Mouse (Mus musculus): ENCODE measurements around the gene Rps3. TPM values are rescaled to one million over a fixed set of nuclear protein-coding genes. Genes with fewer than 3 reads are reported as not detected.
A peak's percentile ranks its signal among the peaks of the same experiment; 100 is the strongest.

Gene Rps3
- polyA plus RNA-seq (2011; ENCODE audit: insufficient read length, low read depth, missing spikeins), result 1,504 and 1,592 TPM in 2 replicates

DNA sequence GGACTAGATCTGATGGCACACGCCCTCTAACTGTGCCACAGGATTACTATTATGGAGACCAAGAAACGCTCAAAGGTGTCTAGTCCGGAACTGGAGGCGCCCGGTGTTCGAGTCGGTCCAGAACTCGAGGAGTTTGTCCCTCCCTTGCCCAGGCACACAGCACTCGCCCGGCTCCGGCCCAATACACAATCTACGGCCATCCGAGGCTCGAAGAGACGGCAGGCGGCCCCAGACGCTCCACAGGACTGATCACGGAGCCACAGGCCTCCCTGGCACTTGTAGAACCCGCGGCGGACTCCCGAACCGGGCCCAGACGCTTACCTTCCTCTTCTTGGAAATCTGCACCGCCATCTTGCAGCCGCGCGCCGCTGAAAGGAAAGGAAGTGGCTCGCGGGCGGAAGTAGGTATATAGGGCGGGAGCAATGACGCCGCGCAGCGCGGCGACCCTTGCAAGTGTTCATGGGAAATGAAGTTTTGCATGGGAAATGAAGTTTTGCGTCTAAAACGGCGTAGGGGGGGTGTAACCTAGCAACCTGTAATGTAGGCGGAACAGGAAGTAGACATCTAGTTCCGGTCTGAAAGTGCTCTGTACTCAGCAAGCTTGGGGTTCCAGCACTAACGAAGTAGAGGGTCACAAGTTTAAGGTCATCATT lies at the start of gene Rps3:
Gene Rps3, minus strand, starts transcription at position 468 of the 653 bp plus-strand sequence.
- no peak for TF ChIP-seq CTCF (IDR thresholded peaks at IDR 0.05; ENCODE audit: borderline replicate concordance, insufficient read depth, low read length)
- TF ChIP-seq POLR2A (IDR thresholded peaks at IDR 0.05; ENCODE audit: low read depth, low read length), result peak; percentile 85
- H3K4me1 ChIP-seq (ENCODE audit: control insufficient read depth, insufficient read depth, low read length), result peaks cover 14% of the 10 kb centered on the region
- H3K27ac ChIP-seq (ENCODE audit: insufficient read depth, low read length), result peak within 1 kb of the TSS; percentile 66
- H3K4me3 ChIP-seq (ENCODE audit: insufficient read depth, low read length), result peak within 1 kb of the TSS; percentile 100

DNA sequence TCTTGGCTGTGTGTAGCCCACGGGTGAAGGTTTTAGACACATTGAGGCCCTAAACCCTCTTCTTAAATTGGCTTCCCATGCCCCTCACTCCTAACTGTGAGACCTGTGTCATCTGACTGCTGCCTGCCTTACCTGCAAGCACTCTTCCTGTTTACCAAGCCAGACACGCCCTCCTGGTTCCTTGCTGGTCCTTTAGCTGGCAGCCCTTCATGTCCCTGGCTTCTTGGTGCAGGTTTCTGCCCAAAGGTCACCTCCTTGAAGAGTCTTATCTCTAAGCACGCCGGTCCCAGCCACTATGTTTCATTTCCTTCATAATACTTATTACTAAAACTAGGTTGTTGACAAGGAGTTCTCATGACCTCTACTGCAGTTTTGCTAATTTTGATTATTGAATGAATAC lies 49.0 kb upstream of the Rps3 start:
- no peak for TF ChIP-seq POLR2A (IDR thresholded peaks at IDR 0.05; ENCODE audit: low read depth, low read length)
- no peak for TF ChIP-seq CTCF (IDR thresholded peaks at IDR 0.05; ENCODE audit: borderline replicate concordance, insufficient read depth, low read length)
- no peak overlapping the region for H3K27ac ChIP-seq (ENCODE audit: insufficient read depth, low read length)
- 0 out of 2 replicates have a peak, but pooled peaks cover 4% of the 10 kb centered on the region for H3K4me1 ChIP-seq (ENCODE audit: control insufficient read depth, insufficient read depth, low read length)
- H3K4me3 ChIP-seq (ENCODE audit: insufficient read depth, low read length), result no peak overlapping the region

DNA sequence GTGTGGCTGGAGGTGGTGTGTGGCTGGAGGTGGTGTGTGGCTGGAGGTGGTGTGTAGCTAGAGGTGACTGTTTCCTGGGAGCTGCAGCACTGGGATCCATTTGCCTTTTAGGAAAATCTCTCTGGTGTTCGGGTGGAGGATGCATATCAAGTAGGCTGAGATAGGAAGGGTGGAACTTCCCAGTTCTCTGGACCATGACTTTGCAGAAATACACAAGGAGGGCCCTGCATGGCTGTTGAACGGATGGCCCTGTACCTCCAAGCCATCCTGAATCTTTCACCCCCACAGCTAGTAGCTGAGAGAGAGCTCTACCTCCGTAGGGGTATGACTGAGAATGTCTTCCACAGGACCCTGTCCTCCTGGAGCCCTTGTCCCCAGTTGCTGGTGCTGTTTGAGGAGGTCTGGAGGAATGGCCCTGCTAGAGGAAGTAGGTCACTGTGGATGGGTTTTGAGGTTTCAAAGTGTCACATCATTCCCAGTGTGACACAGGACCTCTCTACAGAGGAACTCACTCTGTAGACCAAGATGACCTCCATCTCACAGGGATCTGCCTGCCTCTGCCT lies 48.0 kb upstream of the Rps3 start:
- TF ChIP-seq CTCF (IDR thresholded peaks at IDR 0.05; ENCODE audit: borderline replicate concordance, insufficient read depth, low read length) (no peak), POLR2A (IDR thresholded peaks at IDR 0.05; ENCODE audit: low read depth, low read length) (no peak)
- 0 out of 2 replicates have a peak, but pooled peaks cover 4% of the 10 kb centered on the region for H3K4me1 ChIP-seq (ENCODE audit: control insufficient read depth, insufficient read depth, low read length)
- H3K27ac ChIP-seq (ENCODE audit: insufficient read depth, low read length), result no peak overlapping the region
- no peak overlapping the region for H3K4me3 ChIP-seq (ENCODE audit: insufficient read depth, low read length)

DNA sequence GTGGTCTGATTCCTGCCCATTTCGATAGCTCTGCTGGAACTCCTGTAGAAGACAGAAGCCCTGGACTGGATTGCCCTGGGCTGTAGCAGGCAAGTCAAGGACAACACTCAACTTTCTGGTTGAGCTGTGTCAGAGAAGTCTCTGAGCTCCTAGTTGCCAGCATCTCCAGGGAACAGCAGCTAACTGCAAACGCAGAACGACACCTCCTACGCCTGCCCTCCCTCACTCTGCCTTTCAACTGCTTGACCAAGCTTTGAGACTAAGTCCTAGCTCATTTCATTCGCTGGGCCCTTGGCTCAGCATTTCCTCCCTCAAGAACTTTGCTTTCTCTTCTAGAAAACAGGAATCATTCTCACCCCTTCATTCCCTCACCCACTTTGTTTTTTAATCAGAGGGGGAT lies 45.9 kb upstream of the Rps3 start:
- no peak overlapping the region for H3K4me3 ChIP-seq (ENCODE audit: insufficient read depth, low read length)
- no peak for TF ChIP-seq CTCF (IDR thresholded peaks at IDR 0.05; ENCODE audit: borderline replicate concordance, insufficient read depth, low read length)
- no peak for TF ChIP-seq POLR2A (IDR thresholded peaks at IDR 0.05; ENCODE audit: low read depth, low read length)
- no peaks in the 10 kb centered on the region for H3K4me1 ChIP-seq (ENCODE audit: control insufficient read depth, insufficient read depth, low read length)
- no peak overlapping the region for H3K27ac ChIP-seq (ENCODE audit: insufficient read depth, low read length)

DNA sequence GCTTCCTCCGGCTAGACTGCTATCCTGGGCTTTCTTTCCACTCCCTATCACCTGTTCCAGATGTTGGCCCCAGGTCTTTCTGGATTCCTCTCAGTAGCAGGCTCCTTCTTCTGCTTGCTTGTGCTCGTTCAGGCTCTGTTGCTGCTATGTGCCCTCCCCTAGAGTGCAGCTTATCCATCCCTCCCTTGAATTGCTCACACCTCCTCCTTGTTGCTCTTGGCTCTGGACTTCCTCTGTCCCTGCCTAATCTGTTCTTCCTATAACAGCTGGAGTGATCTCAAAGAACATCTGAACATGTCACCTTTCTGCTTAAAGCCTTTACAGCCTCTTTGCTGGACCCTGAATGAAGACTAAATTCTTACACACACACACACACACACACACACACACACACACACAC lies 45.0 kb upstream of the Rps3 start:
- H3K27ac ChIP-seq (ENCODE audit: insufficient read depth, low read length), result no peak overlapping the region
- TF ChIP-seq CTCF (IDR thresholded peaks at IDR 0.05; ENCODE audit: borderline replicate concordance, insufficient read depth, low read length) (no peak), POLR2A (IDR thresholded peaks at IDR 0.05; ENCODE audit: low read depth, low read length) (no peak)
- no peak overlapping the region for H3K4me3 ChIP-seq (ENCODE audit: insufficient read depth, low read length)
- H3K4me1 ChIP-seq (ENCODE audit: control insufficient read depth, insufficient read depth, low read length), result no peaks in the 10 kb centered on the region

DNA sequence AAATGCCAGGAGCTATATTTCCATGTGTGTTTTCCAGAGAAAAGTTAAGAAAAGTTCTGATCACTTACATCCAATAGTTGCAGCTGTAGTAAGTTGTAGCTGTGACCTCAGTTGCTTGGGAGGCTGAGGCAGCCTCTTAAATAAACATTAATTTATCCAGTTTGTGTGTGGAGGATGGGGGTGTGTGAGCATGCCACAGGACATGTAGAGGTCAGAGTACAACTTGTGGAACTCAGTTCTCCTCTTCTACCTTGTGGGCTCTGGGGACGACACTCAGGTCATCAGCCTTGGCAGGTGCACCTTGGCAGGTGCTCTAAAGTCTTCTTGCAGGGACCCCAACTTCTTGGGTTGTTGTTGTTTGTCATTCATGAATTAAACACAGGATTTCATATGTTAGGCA lies 40.3 kb upstream of the Rps3 start:
- Histone ChIP-seq H3K4me3 (ENCODE audit: insufficient read depth, low read length) (no peak overlapping the region), H3K4me1 (ENCODE audit: control insufficient read depth, insufficient read depth, low read length) (no peaks in the 10 kb centered on the region), H3K27ac (ENCODE audit: insufficient read depth, low read length) (no peak overlapping the region)
- TF ChIP-seq CTCF (IDR thresholded peaks at IDR 0.05; ENCODE audit: borderline replicate concordance, insufficient read depth, low read length) (no peak), POLR2A (IDR thresholded peaks at IDR 0.05; ENCODE audit: low read depth, low read length) (no peak)

DNA sequence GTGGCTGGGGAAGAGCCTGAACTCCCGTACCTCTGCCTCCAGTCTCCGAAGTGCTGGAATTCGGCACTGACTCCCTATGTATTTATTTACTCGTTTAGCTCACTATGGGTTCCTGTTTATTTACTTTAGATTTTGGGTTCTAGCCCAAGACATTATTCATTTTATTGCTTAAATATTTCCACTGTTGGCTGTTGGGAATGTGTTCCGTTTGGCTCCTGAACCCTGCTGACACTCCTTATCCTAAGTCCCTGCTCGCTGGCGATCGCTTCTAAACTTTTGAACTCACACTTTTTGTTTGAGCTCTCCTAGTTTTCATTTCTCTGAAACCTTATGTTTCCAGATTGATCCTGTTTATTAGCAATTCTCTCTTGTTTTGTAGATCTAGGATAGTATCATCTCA lies 39.6 kb upstream of the Rps3 start:
- Histone ChIP-seq H3K27ac (ENCODE audit: insufficient read depth, low read length) (no peak overlapping the region), H3K4me3 (ENCODE audit: insufficient read depth, low read length) (no peak overlapping the region), H3K4me1 (ENCODE audit: control insufficient read depth, insufficient read depth, low read length) (no peaks in the 10 kb centered on the region; the same call in 1 of the 2 replicates)
- TF ChIP-seq POLR2A (IDR thresholded peaks at IDR 0.05; ENCODE audit: low read depth, low read length), result no peak
- TF ChIP-seq CTCF (IDR thresholded peaks at IDR 0.05; ENCODE audit: borderline replicate concordance, insufficient read depth, low read length), result no peak

DNA sequence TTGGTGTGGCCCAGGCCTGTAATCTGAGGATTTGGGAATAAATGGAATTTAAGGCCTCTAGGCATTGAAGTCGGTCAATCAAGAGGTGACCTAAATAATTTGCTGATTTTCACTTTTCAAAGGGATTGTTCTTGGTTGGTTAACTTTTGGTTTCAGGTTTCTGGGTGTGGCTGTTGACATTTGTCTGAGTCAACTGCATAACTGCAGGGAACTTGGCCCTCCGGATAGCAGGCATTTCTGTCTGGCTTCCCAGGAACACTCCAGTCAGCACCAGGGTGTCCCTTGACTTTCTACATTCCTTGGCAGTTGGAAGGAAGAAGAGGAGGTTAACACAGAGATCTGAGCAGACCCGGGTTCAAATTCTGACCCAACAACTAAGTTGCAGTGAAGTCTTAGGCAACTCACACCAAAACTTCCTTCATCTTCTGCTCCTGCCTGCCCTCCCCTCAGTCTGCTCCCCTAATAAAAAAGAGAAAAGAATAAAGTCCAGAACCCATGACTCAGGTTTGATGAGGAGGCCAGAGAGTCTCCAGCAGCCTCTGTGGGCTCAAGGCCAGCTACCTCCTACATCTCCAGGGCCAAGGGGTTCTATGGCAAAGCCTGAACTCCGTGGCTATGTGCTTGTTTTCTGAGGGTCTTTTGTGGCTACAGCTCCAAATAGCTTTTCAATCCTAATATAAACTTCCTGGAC lies 35.6 kb upstream of the Rps3 start:
- no peak overlapping the region for H3K4me3 ChIP-seq (ENCODE audit: insufficient read depth, low read length)
- TF ChIP-seq POLR2A (IDR thresholded peaks at IDR 0.05; ENCODE audit: low read depth, low read length) (no peak), CTCF (IDR thresholded peaks at IDR 0.05; ENCODE audit: borderline replicate concordance, insufficient read depth, low read length) (no peak)
- H3K4me1 ChIP-seq (ENCODE audit: control insufficient read depth, insufficient read depth, low read length), result no peaks in the 10 kb centered on the region; the same call in 1 of the 2 replicates
- peak overlapping the region; percentile 57; the same call in 1 of the 2 replicates for H3K27ac ChIP-seq (ENCODE audit: insufficient read depth, low read length)

DNA sequence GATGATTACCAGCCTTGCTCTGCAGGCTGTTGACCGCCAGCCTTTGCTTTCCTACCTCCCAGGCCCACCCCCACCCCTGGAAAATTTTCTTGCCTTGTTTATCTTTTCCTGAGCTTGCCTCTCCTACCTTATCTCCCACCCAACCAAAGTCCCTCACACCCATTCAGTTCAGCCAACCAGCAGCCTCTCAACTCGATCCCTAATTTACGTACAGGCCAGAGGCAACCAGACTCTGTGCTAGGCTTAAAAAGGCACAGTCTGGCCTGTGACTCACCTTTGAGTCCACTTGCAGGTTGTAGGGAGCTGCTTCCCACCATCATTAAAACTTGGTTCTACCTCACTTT lies 33.2 kb upstream of the Rps3 start:
- H3K27ac ChIP-seq (ENCODE audit: insufficient read depth, low read length), result no peak overlapping the region
- H3K4me3 ChIP-seq (ENCODE audit: insufficient read depth, low read length), result no peak overlapping the region
- H3K4me1 ChIP-seq (ENCODE audit: control insufficient read depth, insufficient read depth, low read length), result no peaks in the 10 kb centered on the region; the same call in 1 of the 2 replicates
- TF ChIP-seq CTCF (IDR thresholded peaks at IDR 0.05; ENCODE audit: borderline replicate concordance, insufficient read depth, low read length) (no peak), POLR2A (IDR thresholded peaks at IDR 0.05; ENCODE audit: low read depth, low read length) (no peak)
